Mouse (Mus musculus) forebrain, embryonic 13.5 days (tissue): ENCODE measurements around the gene Esp4. TPM values are rescaled to one million over a fixed set of nuclear protein-coding genes. Genes with fewer than 3 reads are reported as not detected.
"Not testable (repeated sequence)": the region's sequence is repeated elsewhere in the genome, so short reads cannot be mapped to it uniquely, and the experiment has no call there.

Experiments
- ATAC-seq: fragments of 200-750 bp; cut with Nextera tagmentation; 2 replicates; pipeline ENCODE4 v1.8.0; 2017
- H3K27ac ChIP-seq: fragments of 300-500 bp; sonication (generic); 2 replicates; pipeline ENCODE4 v1.5.1; 2015; ENCODE audit warnings: inconsistent platforms, mild to moderate bottlenecking, moderate library complexity
- H3K27me3 ChIP-seq: fragments of 300-500 bp; sonication (generic); 2 replicates; pipeline ENCODE4 v1.6.1; 2015; ENCODE audit warnings: mild to moderate bottlenecking, inconsistent platforms
- H3K36me3 ChIP-seq: fragments of 300-500 bp; sonication (generic); 2 replicates; pipeline ENCODE4 v1.6.1; 2015; ENCODE audit warnings: mild to moderate bottlenecking, inconsistent platforms; ENCODE audit not compliant: poor library complexity, severe bottlenecking
- H3K4me1 ChIP-seq: fragments of 300-500 bp; sonication (generic); 2 replicates; pipeline ENCODE4 v1.6.1; 2015; ENCODE audit warnings: inconsistent platforms
- H3K4me2 ChIP-seq: fragments of 300-500 bp; sonication (generic); 2 replicates; pipeline ENCODE4 v1.6.1; 2015; ENCODE audit warnings: inconsistent platforms, mild to moderate bottlenecking, moderate library complexity
- H3K4me3 ChIP-seq: fragments of 300-500 bp; sonication (generic); 2 replicates; pipeline ENCODE4 v1.5.1; 2015; ENCODE audit warnings: mild to moderate bottlenecking, inconsistent platforms
- H3K9ac ChIP-seq: fragments of 300-500 bp; sonication (generic); 2 replicates; pipeline ENCODE4 v1.6.1; 2015; ENCODE audit warnings: mild to moderate bottlenecking, inconsistent platforms
- H3K9me3 ChIP-seq: fragments of 300-500 bp; sonication (generic); replicated peaks from 2 replicates; pipeline ENCODE4 v1.6.1; 2016; ENCODE audit warnings: inconsistent platforms
- WGBS: fragments of 180-500 bp; shearing (Covaris S2); methylation state at CpG from one replicate; pipeline ENCODE4 v1.1.7; 2015; 5-methylcytosine and 5-hydroxymethylcytosine counted together
- polyA plus RNA-seq: library from polyadenylated mRNA; unstranded; fragments of >200 nt; fragmentation: Nextera tagmentation; extraction: Ambion mirVana; gene quantifications from 2 replicates; pipeline ENCODE4 v1.2.1, GENCODE M21; 2015

The Esp4 gene
- not detected in 2 replicates for polyA plus RNA-seq

- no peak for ATAC-seq
Measured at GRCm38 (mm10) chr17:40598294-40598693, at the start of gene Esp4. TSS of gene Esp4 (plus strand) at chr17:40598594.

GRCm38 (mm10) chr17:40553470-40553869 is 44.9 kb upstream of the Esp4 start:
- no peaks in the 10 kb centered on the region for H3K4me1 ChIP-seq
- no peak overlapping the region for H3K4me2 ChIP-seq
- 95% methylated on average over 1 of the region's 1 CpGs for WGBS
- no peaks in the 10 kb centered on the region for H3K27me3 ChIP-seq
- H3K4me3 ChIP-seq, result no peak overlapping the region
- no peaks in the 10 kb centered on the region for H3K9me3 ChIP-seq
- H3K9ac ChIP-seq, result no peak overlapping the region
- no peaks in the 10 kb centered on the region for H3K36me3 ChIP-seq
- ATAC-seq, result no peak
- no peak overlapping the region for H3K27ac ChIP-seq

More at GRCm38 (mm10) chr17:40598294-40598693, at the start of gene Esp4:
- Histone ChIP-seq H3K4me2 (no peak within 1 kb of the TSS), H3K36me3 (no peaks in the 10 kb centered on the region), H3K4me1 (no peaks in the 10 kb centered on the region), H3K4me3 (no peak within 1 kb of the TSS), H3K27me3 (no peaks in the 10 kb centered on the region), H3K9ac (no peak within 1 kb of the TSS), H3K9me3 (no peaks in the 10 kb centered on the region), H3K27ac (no peak within 1 kb of the TSS)

DNA sequence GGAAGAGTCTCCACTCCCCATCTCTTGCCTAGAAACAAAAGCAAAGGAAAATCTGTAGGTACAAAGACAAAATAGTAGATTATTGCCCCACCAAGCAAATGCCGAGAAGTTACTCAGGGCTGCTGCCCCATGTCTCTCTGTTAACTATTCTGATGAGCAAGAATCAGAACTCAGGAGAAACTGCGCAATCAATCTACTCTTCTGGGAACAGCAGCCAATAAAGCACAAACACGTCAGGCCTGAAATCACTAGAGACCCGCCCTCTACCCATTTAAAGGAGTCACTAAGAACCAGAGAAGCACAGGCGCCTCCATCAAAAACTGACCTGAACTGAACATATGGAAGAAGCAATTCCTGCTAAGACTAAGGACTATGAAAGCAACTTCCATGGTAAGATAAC is 37.2 kb upstream of the Esp4 start, which contains the start of gene Esp6:
Esp6 (plus strand) TSS at position 301 of the 400 bp plus-strand sequence.
- H3K36me3 ChIP-seq, result no peaks in the 10 kb centered on the region
- H3K4me1 ChIP-seq, result no peaks in the 10 kb centered on the region
- no peak within 1 kb of the TSS for H3K4me3 ChIP-seq
- WGBS, result 88% methylated on average over 5 of the region's 5 CpGs
- no peak within 1 kb of the TSS for H3K9ac ChIP-seq
- ATAC-seq, result no peak
- no peak within 1 kb of the TSS for H3K27ac ChIP-seq
- no peaks in the 10 kb centered on the region for H3K27me3 ChIP-seq
- no peak within 1 kb of the TSS for H3K4me2 ChIP-seq
- H3K9me3 ChIP-seq, result no peaks in the 10 kb centered on the region

DNA sequence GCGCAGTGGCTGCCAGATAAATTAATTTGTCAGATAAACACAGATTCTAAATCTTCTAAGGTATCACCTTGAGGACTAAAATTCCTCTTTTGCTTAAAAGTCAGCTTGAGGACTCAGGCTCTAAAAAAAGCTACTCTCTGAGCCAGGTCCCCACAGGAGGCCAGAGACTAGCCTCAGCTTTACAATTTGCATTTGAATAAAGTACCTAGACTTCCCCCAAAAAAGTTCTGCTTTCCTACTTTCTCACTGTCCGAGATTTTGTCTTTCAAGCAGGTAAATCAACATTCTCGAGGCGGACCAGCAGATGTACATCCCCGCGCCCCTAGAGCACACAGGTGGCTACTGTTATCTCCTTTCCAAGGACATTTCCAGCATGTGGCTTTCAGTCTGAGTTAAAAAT is 14.5 kb upstream of the Esp4 start:
- not testable (repeated sequence) for H3K4me1 ChIP-seq, H3K27ac ChIP-seq, H3K9ac ChIP-seq, H3K4me2 ChIP-seq, H3K9me3 ChIP-seq, H3K27me3 ChIP-seq, H3K36me3 ChIP-seq, ATAC-seq, H3K4me3 ChIP-seq
- 41% methylated on average over 6 of the region's 6 CpGs for WGBS

GRCm38 (mm10) chr17:40591297-40591696 is 7.1 kb upstream of the Esp4 start:
- no peaks in the 10 kb centered on the region for H3K4me1 ChIP-seq
- no peak overlapping the region for H3K4me3 ChIP-seq
- H3K36me3 ChIP-seq, result no peaks in the 10 kb centered on the region
- H3K4me2 ChIP-seq, result no peak overlapping the region
- H3K27me3 ChIP-seq, result no peaks in the 10 kb centered on the region
- no peak overlapping the region for H3K9ac ChIP-seq
- no peak overlapping the region for H3K27ac ChIP-seq
- no peak for ATAC-seq
- no peaks in the 10 kb centered on the region for H3K9me3 ChIP-seq

GRCm38 (mm10) chr17:40631775-40632174 is 33.4 kb downstream of the Esp4 start, which contains the start of gene Esp3:
TSS of gene Esp3 (plus strand) at chr17:40632075.
- WGBS, result 90% methylated on average over 1 of the region's 1 CpGs
- ATAC-seq, H3K9ac ChIP-seq: not testable (repeated sequence)

More at GRCm38 (mm10) chr17:40631775-40632174, 33.4 kb downstream of the Esp4 start, which contains the start of gene Esp3:
- not testable (repeated sequence) for H3K27me3 ChIP-seq, H3K4me1 ChIP-seq, H3K4me3 ChIP-seq, H3K36me3 ChIP-seq, H3K27ac ChIP-seq, H3K4me2 ChIP-seq, H3K9me3 ChIP-seq

Other genes starting within 250 kb of the Esp4 start
- not detected in 2 replicates for gene Esp8, start 78.6 kb upstream of the Esp4 start, polyA plus RNA-seq
- gene Esp6, start 37.1 kb upstream of the Esp4 start, polyA plus RNA-seq, result not detected in 2 replicates
- not detected in 2 replicates for gene Esp3, start 33.5 kb downstream of the Esp4 start, polyA plus RNA-seq
- not detected in 2 replicates for gene Esp1, start 128.5 kb downstream of the Esp4 start, polyA plus RNA-seq
- not detected in 2 replicates for gene Crisp2, start 208.4 kb downstream of the Esp4 start, polyA plus RNA-seq
- 0.06 and 0.76 TPM in 2 replicates for gene Rhag, start 212.5 kb downstream of the Esp4 start, polyA plus RNA-seq